Mouse (Mus musculus) intestine, postnatal 0 days (tissue): ENCODE data around the gene Nrl. TPM values are rescaled to one million over a fixed set of nuclear protein-coding genes. Genes with fewer than 3 reads are reported as not detected.

Source experiments
- ATAC-seq: fragments of 200-750 bp; cut with Nextera tagmentation; 2 replicates; pipeline ENCODE4 v1.8.0; 2017; ENCODE audit warnings: mild to moderate bottlenecking, moderate TSS enrichment, moderate library complexity
- H3K27ac ChIP-seq: fragments of 300-500 bp; sonication (generic); 2 replicates; pipeline ENCODE4 v1.5.1; 2014; ENCODE audit warnings: mild to moderate bottlenecking, low read depth, low read length, moderate library complexity
- H3K27me3 ChIP-seq: fragments of 300-500 bp; sonication (generic); replicated peaks from 2 replicates; pipeline ENCODE4 v1.6.1; 2014; ENCODE audit warnings: low read length, mixed read lengths; ENCODE audit not compliant: control insufficient read depth, insufficient read depth
- H3K36me3 ChIP-seq: fragments of 300-500 bp; sonication (generic); 2 replicates; pipeline ENCODE4 v1.6.1; 2014; ENCODE audit warnings: mild to moderate bottlenecking, moderate library complexity; ENCODE audit not compliant: control insufficient read depth, insufficient read depth
- H3K4me1 ChIP-seq: fragments of 300-500 bp; sonication (generic); replicated peaks from 2 replicates; pipeline ENCODE4 v1.6.1; 2014; ENCODE audit warnings: antibody characterized with exemption, low read length, mixed read lengths; ENCODE audit not compliant: control insufficient read depth, insufficient read depth
- H3K4me2 ChIP-seq: fragments of 300-500 bp; sonication (generic); replicated peaks from 2 replicates; pipeline ENCODE4 v1.6.1; 2014; ENCODE audit warnings: low read depth, mild to moderate bottlenecking, moderate library complexity
- H3K4me3 ChIP-seq: fragments of 300-500 bp; sonication (generic); 2 replicates; pipeline ENCODE4 v1.5.1; 2014; ENCODE audit warnings: low read depth, low read length
- H3K9ac ChIP-seq: fragments of 300-500 bp; sonication (generic); 2 replicates; pipeline ENCODE4 v1.6.1; 2014; ENCODE audit warnings: mild to moderate bottlenecking, low read depth, low read length
- H3K9me3 ChIP-seq: fragments of 300-500 bp; sonication (generic); 2 replicates; pipeline ENCODE4 v1.6.1; 2016; ENCODE audit warnings: mixed run types; ENCODE audit not compliant: control insufficient read depth
- CTCF ChIP-seq: sonication (generic); IDR thresholded peaks from 2 replicates; pipeline ENCODE4 v1.5.1; 2016; ENCODE audit warnings: low read depth, mild to moderate bottlenecking, control low read depth, antibody characterized with exemption, moderate library complexity
- WGBS: fragments of 180-500 bp; shearing (Covaris S2); extraction: QIAGEN DNeasy Blood & Tissue Kit; methylation state at CpG from one replicate; pipeline ENCODE4 v1.1.7; 2014; 5-methylcytosine and 5-hydroxymethylcytosine counted together
- polyA plus RNA-seq: library from polyadenylated mRNA; unstranded; fragments of >200 nt; fragmentation: Nextera tagmentation; extraction: Ambion mirVana; gene quantifications from 2 replicates; pipeline ENCODE4 v1.2.1, GENCODE M21; 2015

The Nrl gene
- polyA plus RNA-seq, 1 experiment from 2014 or later, result not detected

GRCm38 (mm10) chr14:55470806-55471205, 54.0 kb downstream of the Nrl start:
- Histone ChIP-seq H3K27me3 (no peaks in the 10 kb centered on the region), H3K4me1 (0 out of 2 replicates have a peak, but pooled peaks cover 3% of the 10 kb centered on the region), H3K4me3 (no peak overlapping the region), H3K27ac (no peak overlapping the region), H3K9me3 (no peaks in the 10 kb centered on the region), H3K9ac (no peak overlapping the region), H3K36me3 (no peaks in the 10 kb centered on the region), H3K4me2 (no peak overlapping the region; the same call in 1 of the 2 replicates)
- WGBS, result 3% methylated on average over 10 of the region's 10 CpGs
- ATAC-seq, result no peak
- TF ChIP-seq CTCF, result no peak

GRCm38 (mm10) chr14:55469821-55470220, 55.0 kb downstream of the Nrl start:
- Histone ChIP-seq H3K4me3 (no peak overlapping the region), H3K27me3 (no peaks in the 10 kb centered on the region), H3K27ac (peak overlapping the region; percentile 76; the same call in 1 of the 2 replicates), H3K4me2 (no peak overlapping the region; the same call in 1 of the 2 replicates), H3K4me1 (0 out of 2 replicates have a peak, but pooled peaks cover 3% of the 10 kb centered on the region), H3K9ac (no peak overlapping the region), H3K36me3 (no peaks in the 10 kb centered on the region), H3K9me3 (no peaks in the 10 kb centered on the region)
- WGBS, result 32% methylated on average over 6 of the region's 6 CpGs
- TF ChIP-seq CTCF, result no peak
- ATAC-seq, result 0 out of 2 replicates have a peak, but pooled peaks have one; percentile 17

- no peaks in the 10 kb centered on the region for H3K9me3 ChIP-seq
- no peak for TF ChIP-seq CTCF
- 0 out of 2 replicates have a peak, but pooled peaks cover 3% of the 10 kb centered on the region for H3K4me1 ChIP-seq
- no peaks in the 10 kb centered on the region for H3K36me3 ChIP-seq
- ATAC-seq, result peak; percentile 73
- H3K27me3 ChIP-seq, result no peaks in the 10 kb centered on the region
- H3K4me2 ChIP-seq, result no peak overlapping the region
- H3K27ac ChIP-seq, result peak overlapping the region; percentile 76
- H3K4me3 ChIP-seq, result no peak overlapping the region
- H3K9ac ChIP-seq, result no peak overlapping the region
- WGBS, result 30% methylated on average over 2 of the region's 2 CpGs
These were observed 55.7 kb downstream of the Nrl start for GRCm38 (mm10) chr14:55469041-55469440.

Other genes starting within 250 kb of the Nrl start
- 130 and 133 TPM in 2 replicates for gene Dhrs4, start 46.2 kb downstream of the Nrl start, polyA plus RNA-seq
- 0.52 and 0.61 TPM in 2 replicates for gene Carmil3, start 34.3 kb downstream of the Nrl start, polyA plus RNA-seq
- 0.24 and 0.39 TPM in 2 replicates for gene Cpne6, start 14.5 kb downstream of the Nrl start, polyA plus RNA-seq
- 16.7 and 17.6 TPM in 2 replicates for gene Pck2, start 15.3 kb upstream of the Nrl start, polyA plus RNA-seq
- 67.0 and 74.7 TPM in 2 replicates for gene Dcaf11, start 35.0 kb upstream of the Nrl start, polyA plus RNA-seq
- 1.2 and 1.8 TPM in 2 replicates for gene A730061H03Rik, start 35.4 kb upstream of the Nrl start, polyA plus RNA-seq
- 0.48 and 0.52 TPM in 2 replicates for gene Fitm1, start 50.6 kb upstream of the Nrl start, polyA plus RNA-seq
- gene Psme1, start 53.1 kb upstream of the Nrl start, polyA plus RNA-seq, result 283 and 287 TPM in 2 replicates
- gene Emc9, start 60.3 kb upstream of the Nrl start, polyA plus RNA-seq, result 21.6 TPM in 2 replicates
- gene Psme2, start 66.1 kb upstream of the Nrl start, polyA plus RNA-seq, result 481 and 514 TPM in 2 replicates
- 18.2 and 24.0 TPM in 2 replicates for gene Rnf31, start 66.7 kb upstream of the Nrl start, polyA plus RNA-seq
- 44.7 and 46.9 TPM in 2 replicates for gene Irf9, start 78.6 kb upstream of the Nrl start, polyA plus RNA-seq
- 29.8 and 30.1 TPM in 2 replicates for gene Rec8, start 93.1 kb upstream of the Nrl start, polyA plus RNA-seq
- gene Ipo4, start 111.0 kb upstream of the Nrl start, polyA plus RNA-seq, result 28.0 and 29.8 TPM in 2 replicates
- gene Gm49378, start 112.9 kb upstream of the Nrl start, polyA plus RNA-seq, result 2.3 and 2.7 TPM in 2 replicates
- 94.6 and 95.9 TPM in 2 replicates for gene Tm9sf1, start 118.8 kb upstream of the Nrl start, polyA plus RNA-seq
- 0.65 and 0.69 TPM in 2 replicates for gene Tssk4, start 125.2 kb upstream of the Nrl start, polyA plus RNA-seq
- 85.1 and 94.0 TPM in 2 replicates for gene Mdp1, start 135.5 kb upstream of the Nrl start, polyA plus RNA-seq
- gene Gmpr2, start 147.0 kb upstream of the Nrl start, polyA plus RNA-seq, result 21.3 and 24.4 TPM in 2 replicates
- gene Nedd8, start 147.1 kb upstream of the Nrl start, polyA plus RNA-seq, result 385 and 387 TPM in 2 replicates
- 20.6 and 21.9 TPM in 2 replicates for gene Tinf2, start 156.8 kb upstream of the Nrl start, polyA plus RNA-seq
- 1.1 and 1.3 TPM in 2 replicates for gene Tgm1, start 188.9 kb upstream of the Nrl start, polyA plus RNA-seq
- gene Rabggta, start 197.3 kb upstream of the Nrl start, polyA plus RNA-seq, result 24.0 and 25.6 TPM in 2 replicates
- gene Dhrs1, start 220.7 kb upstream of the Nrl start, polyA plus RNA-seq, result 466 and 476 TPM in 2 replicates
- 14.4 and 14.9 TPM in 2 replicates for gene Nop9, start 220.7 kb upstream of the Nrl start, polyA plus RNA-seq
- 366 and 385 TPM in 2 replicates for gene Cideb, start 233.5 kb upstream of the Nrl start, polyA plus RNA-seq
- 6.7 and 9.0 TPM in 2 replicates for gene Ltb4r2, start 236.4 kb upstream of the Nrl start, polyA plus RNA-seq
- 3.8 and 4.1 TPM in 2 replicates for gene Ltb4r1, start 241.0 kb upstream of the Nrl start, polyA plus RNA-seq